Mouse (Mus musculus) CH12.LX (cell line): ENCODE data around the gene Ormdl2. TPM values are rescaled to one million over a fixed set of nuclear protein-coding genes. Genes with fewer than 3 reads are reported as not detected.

Experiments used
- DNase-seq: peaks from one replicate; pipeline ENCODE4 v3.0.0-alpha.2; 2013; ENCODE audit errors: extremely low read depth
- H3K27ac ChIP-seq: 2 replicates; pipeline ENCODE4 v1.5.1; 2012; ENCODE audit warnings: low read depth, mild to moderate bottlenecking, control low read depth, moderate library complexity; ENCODE audit not compliant: insufficient read depth
- H3K27me3 ChIP-seq: replicated peaks from 2 replicates; pipeline ENCODE3; 2012; ENCODE audit warnings: inconsistent platforms
- H3K36me3 ChIP-seq, 2 experiments: replicated peaks in 1 of 2; 2 replicates each; pipeline versions ENCODE3 to v1.6.1; 2012; ENCODE audit warnings: inconsistent platforms in 1 of 2, low read length in 1 of 2, mild to moderate bottlenecking in 1 of 2, mixed read lengths in 1 of 2, moderate library complexity in 1 of 2; ENCODE audit not compliant: control insufficient read depth in 1 of 2, insufficient read depth in 1 of 2
- H3K4me1 ChIP-seq, 2 experiments: 2 replicates each; pipeline ENCODE4 v1.6.1; 2012; ENCODE audit warnings: inconsistent platforms in 1 of 2, moderate library complexity in 1 of 2; ENCODE audit not compliant: insufficient read depth in 2 of 2, control insufficient read depth in 1 of 2
- H3K4me2 ChIP-seq: 2 replicates; pipeline ENCODE4 v1.6.1; 2012; ENCODE audit warnings: low read depth, mild to moderate bottlenecking, control low read depth; ENCODE audit not compliant: poor library complexity, insufficient read depth, severe bottlenecking
- H3K4me3 ChIP-seq, 3 experiments: fragments of 150-350 bp in 1 of 3; sonication (generic) in 1 of 3; replicated peaks in 1 of 3; 2 replicates each; pipeline versions ENCODE3 to v1.5.1; 2011 to 2012; ENCODE audit warnings: low read depth in 2 of 3, low read length in 2 of 3, mild to moderate bottlenecking in 2 of 3, moderate library complexity in 2 of 3, control low read depth in 1 of 3, improper control_type of control experiment in 1 of 3, inconsistent platforms in 1 of 3, mixed read lengths in 1 of 3; ENCODE audit not compliant: poor library complexity in 1 of 3
- H3K79me2 ChIP-seq: replicated peaks from 2 replicates; pipeline ENCODE4 v1.6.1; 2012; ENCODE audit warnings: mild to moderate bottlenecking, moderate library complexity; ENCODE audit not compliant: control insufficient read depth, poor library complexity, insufficient read depth, severe bottlenecking; ENCODE audit errors: extremely low read depth
- H3K9ac ChIP-seq: 2 replicates; pipeline ENCODE4 v1.6.1; 2012; ENCODE audit warnings: low read depth, mild to moderate bottlenecking, control low read depth, moderate library complexity; ENCODE audit not compliant: insufficient read depth
- H3K9me3 ChIP-seq: replicated peaks from 2 replicates; pipeline ENCODE3; 2012; ENCODE audit warnings: low read length, inconsistent platforms, mixed read lengths
- CHD2 ChIP-seq: IDR thresholded peaks from 2 replicates; pipeline ENCODE4 v1.6.1; 2011; ENCODE audit warnings: low read length, improper control_type of control experiment
- CTCF ChIP-seq, 2 experiments: IDR thresholded peaks in 1 of 2; conservative IDR thresholded peaks in 1 of 2; 2 replicates each; pipeline ENCODE4 v1.5.1; 2011 to 2012; ENCODE audit warnings: low read depth in 2 of 2, low read length in 2 of 2, improper control_type of control experiment in 1 of 2, inconsistent platforms in 1 of 2, mild to moderate bottlenecking in 1 of 2, moderate library complexity in 1 of 2
- E2F4 ChIP-seq: IDR thresholded peaks from 2 replicates; pipeline ENCODE4 v1.6.1; 2011; ENCODE audit warnings: low read depth, low read length, improper control_type of control experiment; ENCODE audit not compliant: insufficient replicate concordance
- ETS1 ChIP-seq: conservative IDR thresholded peaks from 2 replicates; pipeline ENCODE4 v1.6.1; 2012; ENCODE audit warnings: low read depth, mild to moderate bottlenecking, inconsistent platforms, low read length, improper control_type of control experiment, moderate library complexity
- HCFC1 ChIP-seq: IDR thresholded peaks from 2 replicates; pipeline ENCODE4 v1.6.1; 2012; ENCODE audit warnings: low read depth, mild to moderate bottlenecking, inconsistent platforms, low read length, improper control_type of control experiment
- IRF4 ChIP-seq: IDR thresholded peaks from 2 replicates; pipeline ENCODE4 v1.6.1; 2014; ENCODE audit warnings: low read depth, mild to moderate bottlenecking, inconsistent platforms, low read length, improper control_type of control experiment
- JUND ChIP-seq: conservative IDR thresholded peaks from 2 replicates; pipeline ENCODE4 v1.6.1; 2011; ENCODE audit warnings: low read depth, low read length, improper control_type of control experiment
- KAT2A ChIP-seq: IDR thresholded peaks from 2 replicates; pipeline ENCODE4 v1.6.1; 2012; ENCODE audit warnings: low read length, improper control_type of control experiment, inconsistent platforms; ENCODE audit not compliant: insufficient replicate concordance
- MAX ChIP-seq: IDR thresholded peaks from 2 replicates; pipeline ENCODE4 v1.6.1; 2011; ENCODE audit warnings: low read length, improper control_type of control experiment
- MAZ ChIP-seq: IDR thresholded peaks from 2 replicates; pipeline ENCODE4 v1.6.1; 2012; ENCODE audit warnings: low read depth, mild to moderate bottlenecking, inconsistent platforms, low read length, improper control_type of control experiment, moderate library complexity
- MEF2A ChIP-seq: IDR thresholded peaks from 2 replicates; pipeline ENCODE4 v1.6.1; 2014; ENCODE audit warnings: low read depth, mild to moderate bottlenecking, inconsistent platforms, low read length, improper control_type of control experiment, borderline replicate concordance
- MXI1 ChIP-seq: IDR thresholded peaks from 2 replicates; pipeline ENCODE4 v1.6.1; 2011; ENCODE audit warnings: mild to moderate bottlenecking, low read depth, low read length, improper control_type of control experiment
- NELFE ChIP-seq: IDR thresholded peaks from 2 replicates; pipeline ENCODE4 v1.6.1; 2011; ENCODE audit warnings: low read depth, low read length, improper control_type of control experiment
- PAX5 ChIP-seq: IDR thresholded peaks from 2 replicates; pipeline ENCODE4 v1.6.1; 2012; ENCODE audit warnings: low read length, inconsistent platforms, mixed read lengths
- POLR2A ChIP-seq: IDR thresholded peaks from 2 replicates; pipeline ENCODE4 v1.6.1; 2011; ENCODE audit warnings: low read depth, mild to moderate bottlenecking, improper control_type of control experiment, low read length
- RAD21 ChIP-seq: IDR thresholded peaks from 2 replicates; pipeline ENCODE4 v1.6.1; 2011; ENCODE audit warnings: low read depth, mild to moderate bottlenecking, low read length, improper control_type of control experiment, moderate library complexity
- RCOR1 ChIP-seq: conservative IDR thresholded peaks from 2 replicates; pipeline ENCODE4 v1.6.1; 2012; ENCODE audit warnings: low read depth, mild to moderate bottlenecking, inconsistent platforms, low read length, improper control_type of control experiment
- SMC3 ChIP-seq: IDR thresholded peaks from 2 replicates; pipeline ENCODE4 v1.6.1; 2011; ENCODE audit warnings: low read depth, low read length, improper control_type of control experiment
- TCF12 ChIP-seq: IDR thresholded peaks from 2 replicates; pipeline ENCODE4 v1.6.1; 2014; ENCODE audit warnings: low read depth, mild to moderate bottlenecking, inconsistent platforms, low read length, improper control_type of control experiment
- ZKSCAN1 ChIP-seq: IDR thresholded peaks from 2 replicates; pipeline ENCODE4 v1.6.1; 2012; ENCODE audit warnings: low read depth, inconsistent platforms, low read length, improper control_type of control experiment, borderline replicate concordance
- ZMIZ1 ChIP-seq: IDR thresholded peaks from 2 replicates; pipeline ENCODE4 v1.6.1; 2012; ENCODE audit warnings: low read depth, mild to moderate bottlenecking, inconsistent platforms, low read length, improper control_type of control experiment
- ZNF384 ChIP-seq: IDR thresholded peaks from 2 replicates; pipeline ENCODE4 v1.6.1; 2012; ENCODE audit warnings: low read depth, low read length, improper control_type of control experiment, inconsistent platforms
- dilution Hi-C: fragments of 300-500 bp; cut with MboI; formaldehyde crosslinking; loops from 2 replicates; pipeline ENCODE4 v1.14.3; 2020; ENCODE audit warnings: low sequenced_read_pairs; ENCODE audit not compliant: extremely low pct_unique_long_range_greater_than_20kb, extremely low pct_ligation_motif_present
- in situ Hi-C: fragments of 300-500 bp; cut with MboI; formaldehyde crosslinking; loops from 3 replicates; pipeline ENCODE4 v1.14.3; 2019; ENCODE audit warnings: low sequenced_read_pairs, low pct_ligation_motif_present, low pct_unique_long_range_greater_than_20kb, mixed read lengths
- polyA plus RNA-seq: library from polyadenylated mRNA; unstranded; fragments of >175 nt; gene quantifications from 2 replicates; pipeline ENCODE4 v1.2.1, GENCODE M21; 2012; ENCODE audit warnings: low read depth; ENCODE audit not compliant: insufficient read length
- total RNA-seq, 2 experiments: library from RNA; depleted of rRNA; stranded (reverse); fragments of 300-350 nt in 1 of 2; fragments of >200 nt in 1 of 2; gene quantifications; 2 replicates each; pipeline ENCODE4 v1.2.3; 2012 to 2014

Gene Ormdl2
- total and polyA plus RNA-seq, 3 experiments: 56.1 to 116 (median 65.8) TPM

GRCm38 (mm10) chr10:128779011-128779795 lies 42.2 kb downstream of the Ormdl2 start (continued):
- TF ChIP-seq ZNF384 (no peak), JUND (0 out of 2 replicates have a peak, but pooled peaks have one; percentile 23), KAT2A (no peak), PAX5 (no peak), ZMIZ1 (no peak), HCFC1 (no peak), TCF12 (no peak), MXI1 (no peak), SMC3 (no peak), MAX (no peak), IRF4 (peak; percentile 73; the same call in 1 of the 2 replicates), ETS1 (peak; percentile 71)

DNA sequence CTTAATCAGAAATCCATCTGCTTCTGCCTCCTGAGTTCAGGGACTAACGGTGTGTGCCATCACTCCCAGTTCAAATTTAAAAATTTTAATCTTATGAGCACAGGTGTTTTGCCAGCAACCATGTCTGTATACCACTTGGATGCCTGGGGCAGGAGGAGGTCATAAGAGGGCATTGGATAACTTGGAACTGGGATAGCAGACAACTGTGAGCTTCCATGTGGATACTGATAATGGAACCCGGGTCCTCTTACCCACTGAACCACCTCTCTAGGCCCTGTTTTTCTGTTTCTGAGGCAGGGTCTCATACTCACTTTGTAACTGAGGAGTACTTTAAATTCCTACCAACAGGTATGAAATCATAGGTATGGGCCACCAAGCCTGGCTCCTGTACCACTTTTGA lies 43.0 kb downstream of the Ormdl2 start:
- peaks cover 4 to 19% of the 10 kb centered on the region in 2 experiments for H3K4me1 ChIP-seq
- H3K4me3 ChIP-seq: no peak overlapping the region
- H3K9me3 ChIP-seq: peaks cover 3% of the 10 kb centered on the region
- no peak overlapping the region for H3K9ac ChIP-seq
- in situ Hi-C loops (no loop called here), dilution Hi-C loops (no loop called here)
- DNase-seq: no peak
- no peak for TF ChIP-seq MXI1
- TF ChIP-seq ZNF384: no peak
- TF ChIP-seq TCF12: no peak
- no peak for TF ChIP-seq NELFE
- no peak for TF ChIP-seq ZMIZ1
- TF ChIP-seq POLR2A: no peak
- TF ChIP-seq ZKSCAN1: no peak
- TF ChIP-seq RCOR1: no peak
- TF ChIP-seq E2F4: no peak
- no peaks in the 10 kb centered on the region for H3K36me3 ChIP-seq
- no peaks in the 10 kb centered on the region for H3K27me3 ChIP-seq
- no peak overlapping the region for H3K4me2 ChIP-seq
- no peaks in the 10 kb centered on the region for H3K79me2 ChIP-seq
- H3K27ac ChIP-seq: no peak overlapping the region

- Histone ChIP-seq H3K4me1 (peaks cover 0 to 1% of the 10 kb centered on the region in 2 experiments; a peak in 1 of 4 replicates), H3K27ac (no peak overlapping the region), H3K9me3 (peaks cover 3% of the 10 kb centered on the region), H3K79me2 (no peaks in the 10 kb centered on the region), H3K27me3 (no peaks in the 10 kb centered on the region), H3K4me3 (no peak overlapping the region), H3K36me3 (peaks cover 0 to 3% of the 10 kb centered on the region in 2 experiments), H3K9ac (no peak overlapping the region), H3K4me2 (no peak overlapping the region)
- in situ Hi-C loops: loop anchor here (5.0 kb wide), 2 partner anchors 49 to 124 kb away; partner anchors contain the start of gene Ormdl2
- dilution Hi-C loops: no loop called here
- TF ChIP-seq MAZ (no peak), MEF2A (no peak), POLR2A (no peak), RAD21 (peak; percentile 51), E2F4 (no peak), CTCF (conservative IDR thresholded peaks at IDR 0.05 in 1 of 2, IDR thresholded peaks at IDR 0.05 in 1 of 2; ENCODE audit: low read depth in 2 of 2, low read length in 2 of 2) (peak in 1 of 2 experiments; percentile 72; a peak in 2 of 4 replicates), SMC3 (peak; percentile 59), JUND (no peak), CHD2 (no peak), ZNF384 (peak; percentile 28; the same call in 1 of the 2 replicates)
- DNase-seq: peak; percentile 46
Observed at GRCm38 (mm10) chr10:128773685-128774084, 47.8 kb downstream of the Ormdl2 start.
